Mouse (Mus musculus) MEL (cell line): ENCODE results near the gene Nme4. TPM values are rescaled to one million over a fixed set of nuclear protein-coding genes. Genes with fewer than 3 reads are reported as not detected.

Source experiments
- DNase-seq: peaks from one replicate; pipeline ENCODE4 v3.0.0; 2011; ENCODE audit warnings: low read depth, low spot score
- H3K27ac ChIP-seq: 2 replicates; pipeline ENCODE4 v1.5.1; 2012; ENCODE audit warnings: low read depth, mild to moderate bottlenecking, control low read depth, low read length, moderate library complexity; ENCODE audit not compliant: control insufficient read depth
- H3K27me3 ChIP-seq, 2 experiments: fragments of 150-350 bp in 1 of 2; sonication (generic) in 1 of 2; 2 replicates each; pipeline ENCODE4 v1.6.1; 2012; ENCODE audit warnings: low read length in 2 of 2, mild to moderate bottlenecking in 2 of 2, improper control_type of control experiment in 1 of 2, moderate library complexity in 1 of 2; ENCODE audit not compliant: insufficient read depth in 2 of 2, control insufficient read depth in 1 of 2
- H3K36me3 ChIP-seq, 2 experiments: 2 replicates each; pipeline ENCODE4 v1.6.1; 2012 to 2014; ENCODE audit warnings: low read length in 2 of 2, improper control_type of control experiment in 1 of 2, inconsistent platforms in 1 of 2, mild to moderate bottlenecking in 1 of 2; ENCODE audit not compliant: insufficient read depth in 2 of 2, control insufficient read depth in 1 of 2
- H3K4me1 ChIP-seq, 2 experiments: fragments of 150-350 bp in 1 of 2; sonication (generic) in 1 of 2; 2 replicates each; pipeline ENCODE4 v1.6.1; 2012; ENCODE audit warnings: low read length in 2 of 2, improper control_type of control experiment in 1 of 2, mild to moderate bottlenecking in 1 of 2; ENCODE audit not compliant: insufficient read depth in 2 of 2, control insufficient read depth in 1 of 2
- H3K4me3 ChIP-seq, 2 experiments: fragments of 150-350 bp in 1 of 2; sonication (generic) in 1 of 2; 2 replicates each; pipeline ENCODE4 v1.5.1; 2012; ENCODE audit warnings: low read depth in 2 of 2, low read length in 2 of 2, mild to moderate bottlenecking in 2 of 2, moderate library complexity in 2 of 2, control low read depth in 1 of 2, improper control_type of control experiment in 1 of 2; ENCODE audit not compliant: control insufficient read depth in 1 of 2, insufficient read depth in 1 of 2
- H3K79me2 ChIP-seq: 2 replicates; pipeline ENCODE4 v1.6.1; 2012; ENCODE audit warnings: mild to moderate bottlenecking, low read length, moderate library complexity; ENCODE audit not compliant: control insufficient read depth, poor library complexity, insufficient read depth
- H3K9ac ChIP-seq: 2 replicates; pipeline ENCODE4 v1.6.1; 2012; ENCODE audit warnings: low read depth, mild to moderate bottlenecking, control low read depth, low read length, moderate library complexity; ENCODE audit not compliant: control insufficient read depth, poor library complexity, severe bottlenecking
- H3K9me3 ChIP-seq: fragments of 150-350 bp; sonication (generic); replicated peaks from 2 replicates; pipeline ENCODE4 v1.6.1; 2012; ENCODE audit warnings: mild to moderate bottlenecking, low read length, improper control_type of control experiment, moderate library complexity; ENCODE audit not compliant: insufficient read depth
- BHLHE40 ChIP-seq: IDR thresholded peaks from 2 replicates; pipeline ENCODE4 v1.6.1; 2012; ENCODE audit warnings: low read depth, mild to moderate bottlenecking, inconsistent platforms, low read length, improper control_type of control experiment, borderline replicate concordance
- CHD1 ChIP-seq: IDR thresholded peaks from 2 replicates; pipeline ENCODE4 v1.6.1; 2012; ENCODE audit warnings: low read depth, mild to moderate bottlenecking, inconsistent platforms, low read length, improper control_type of control experiment
- CHD2 ChIP-seq: IDR thresholded peaks from 2 replicates; pipeline ENCODE4 v1.6.1; 2011; ENCODE audit warnings: low read length, improper control_type of control experiment
- EP300 ChIP-seq, 2 experiments: IDR thresholded peaks; 2 replicates each; pipeline ENCODE4 v1.6.1; 2011; ENCODE audit warnings: improper control_type of control experiment in 2 of 2, low read length in 2 of 2, low read depth in 1 of 2, mild to moderate bottlenecking in 1 of 2
- GATA1 ChIP-seq: IDR thresholded peaks from 2 replicates; pipeline ENCODE4 v1.6.1; 2011; ENCODE audit warnings: low read depth, low read length, improper control_type of control experiment
- HCFC1 ChIP-seq: IDR thresholded peaks from 2 replicates; pipeline ENCODE4 v1.6.1; 2012; ENCODE audit warnings: low read depth, mild to moderate bottlenecking, inconsistent platforms, low read length, improper control_type of control experiment, moderate library complexity
- KAT2A ChIP-seq: conservative IDR thresholded peaks from 2 replicates; pipeline ENCODE4 v1.6.1; 2012; ENCODE audit warnings: low read depth, low read length, improper control_type of control experiment, inconsistent platforms
- MAX ChIP-seq: IDR thresholded peaks from 2 replicates; pipeline ENCODE4 v1.6.1; 2011; ENCODE audit warnings: low read length, improper control_type of control experiment
- MAZ ChIP-seq: IDR thresholded peaks from 2 replicates; pipeline ENCODE4 v1.6.1; 2012; ENCODE audit warnings: low read depth, mild to moderate bottlenecking, inconsistent platforms, low read length, improper control_type of control experiment
- MEF2A ChIP-seq: IDR thresholded peaks from 2 replicates; pipeline ENCODE4 v1.6.1; 2014; ENCODE audit warnings: low read depth, mild to moderate bottlenecking, inconsistent platforms, low read length, improper control_type of control experiment; ENCODE audit not compliant: poor library complexity, insufficient replicate concordance, severe bottlenecking; ENCODE audit errors: extremely low read depth
- MXI1 ChIP-seq: IDR thresholded peaks from 2 replicates; pipeline ENCODE4 v1.6.1; 2011; ENCODE audit warnings: mild to moderate bottlenecking, low read depth, low read length, improper control_type of control experiment
- MYC ChIP-seq: IDR thresholded peaks from 2 replicates; pipeline ENCODE4 v1.6.1; 2011; ENCODE audit warnings: low read depth, mild to moderate bottlenecking, low read length, improper control_type of control experiment, moderate library complexity
- NRF1 ChIP-seq: IDR thresholded peaks from 2 replicates; pipeline ENCODE4 v1.6.1; 2014; ENCODE audit warnings: low read depth, mild to moderate bottlenecking, inconsistent platforms, low read length, improper control_type of control experiment, moderate library complexity; ENCODE audit not compliant: poor library complexity, insufficient read depth, severe bottlenecking
- POLR2AphosphoS2 ChIP-seq: IDR thresholded peaks from 2 replicates; pipeline ENCODE4 v1.6.1; 2011; ENCODE audit warnings: low read length, improper control_type of control experiment
- SIN3A ChIP-seq: IDR thresholded peaks from 2 replicates; pipeline ENCODE4 v1.6.1; 2012; ENCODE audit warnings: low read length, improper control_type of control experiment, inconsistent platforms
- SMC3 ChIP-seq: IDR thresholded peaks from 2 replicates; pipeline ENCODE4 v1.6.1; 2011; ENCODE audit warnings: low read depth, low read length, improper control_type of control experiment
- TBP ChIP-seq: IDR thresholded peaks from 2 replicates; pipeline ENCODE4 v1.8.0; 2011; ENCODE audit warnings: low read depth, low read length, improper control_type of control experiment
- USF2 ChIP-seq, 2 experiments: IDR thresholded peaks; 2 replicates each; pipeline ENCODE4 v1.6.1; 2011 to 2012; ENCODE audit warnings: improper control_type of control experiment in 2 of 2, low read length in 2 of 2, borderline replicate concordance in 1 of 2, inconsistent platforms in 1 of 2, low read depth in 1 of 2, mild to moderate bottlenecking in 1 of 2; ENCODE audit not compliant: insufficient read depth in 1 of 2
- ZC3H11A ChIP-seq: IDR thresholded peaks from 2 replicates; pipeline ENCODE4 v1.6.1; 2012; ENCODE audit warnings: low read depth, mild to moderate bottlenecking, inconsistent platforms, low read length, improper control_type of control experiment
- ZKSCAN1 ChIP-seq: IDR thresholded peaks from 2 replicates; pipeline ENCODE4 v1.6.1; 2012; ENCODE audit warnings: low read depth, mild to moderate bottlenecking, inconsistent platforms, low read length, improper control_type of control experiment, moderate library complexity
- ZMIZ1 ChIP-seq: IDR thresholded peaks from 2 replicates; pipeline ENCODE4 v1.6.1; 2012; ENCODE audit warnings: low read depth, mild to moderate bottlenecking, inconsistent platforms, low read length, improper control_type of control experiment, moderate library complexity
- polyA plus RNA-seq, 2 experiments: library from polyadenylated mRNA; stranded (reverse) in 1 of 2; unstranded in 1 of 2; fragments of >175 nt in 1 of 2; fragments of >200 nt in 1 of 2; gene quantifications; 2 replicates each; pipeline versions ENCODE4 v1.2.1 to v1.2.4; 2012; ENCODE audit warnings: low replicate concordance in 2 of 2, low read depth in 1 of 2; ENCODE audit not compliant: insufficient read length in 2 of 2, insufficient read depth in 1 of 2, missing spikeins in 1 of 2
- total RNA-seq: library from RNA; depleted of rRNA; stranded (reverse); fragments of 300-350 nt; gene quantifications from 2 replicates; pipeline ENCODE4 v1.2.3, GENCODE M21; 2012; rRNA removed

Nme4 gene
- total and polyA plus RNA-seq, 3 experiments: 115 to 430 (median 125) TPM

- Histone ChIP-seq H3K27me3 (no peaks in the 10 kb centered on the region), H3K4me3 (no peak overlapping the region), H3K9ac (no peak overlapping the region), H3K4me1 (no peaks in the 10 kb centered on the region), H3K27ac (no peak overlapping the region), H3K79me2 (no peaks in the 10 kb centered on the region), H3K36me3 (no peaks in the 10 kb centered on the region; a peak in 1 of 4 replicates), H3K9me3 (no peaks in the 10 kb centered on the region)
- no peak for TF ChIP-seq POLR2AphosphoS2
- no peak for TF ChIP-seq CHD2
- no peak for TF ChIP-seq SIN3A
- no peak for TF ChIP-seq MEF2A
- no peak for TF ChIP-seq EP300 (IDR thresholded peaks at IDR 0.05; ENCODE audit: low read depth in 1 of 2, low read length in 2 of 2)
- TF ChIP-seq MXI1: no peak
- no peak for TF ChIP-seq GATA1
- TF ChIP-seq ZKSCAN1: no peak
- no peak for TF ChIP-seq MAX
- TF ChIP-seq ZMIZ1: no peak
- no peak for TF ChIP-seq TBP
- TF ChIP-seq SMC3: no peak
- TF ChIP-seq ZC3H11A: no peak
- no peak for DNase-seq
Measured at GRCm38 (mm10) chr17:26043249-26043636, 52.2 kb downstream of the Nme4 start.

GRCm38 (mm10) chr17:26042599-26043248 lies 52.7 kb downstream of the Nme4 start:
- Histone ChIP-seq H3K27ac (no peak overlapping the region), H3K36me3 (no peaks in the 10 kb centered on the region; a peak in 1 of 4 replicates), H3K79me2 (no peaks in the 10 kb centered on the region)
- TF ChIP-seq MYC: no peak
- no peak for TF ChIP-seq BHLHE40
- no peak for TF ChIP-seq NRF1
- no peak for TF ChIP-seq MAZ
- TF ChIP-seq HCFC1: no peak
- TF ChIP-seq SIN3A: no peak
- TF ChIP-seq ZKSCAN1: no peak
- no peak for TF ChIP-seq KAT2A
- no peak for TF ChIP-seq CHD1
- TF ChIP-seq GATA1: no peak
- no peak for TF ChIP-seq USF2 (IDR thresholded peaks at IDR 0.05; ENCODE audit: borderline replicate concordance in 1 of 2, insufficient read depth in 1 of 2, low read depth in 1 of 2, low read length in 2 of 2)
- TF ChIP-seq ZMIZ1: no peak
- no peak for TF ChIP-seq TBP
- TF ChIP-seq, all 39 proteins: peak for 0
- Histone ChIP-seq H3K27me3 (no peaks in the 10 kb centered on the region), H3K4me1 (no peaks in the 10 kb centered on the region), H3K9me3 (no peaks in the 10 kb centered on the region), H3K4me3 (no peak overlapping the region), H3K9ac (no peak overlapping the region)
- no peak for DNase-seq

Other genes starting within 250 kb of the Nme4 start
- gene Wdr90, start 234.1 kb downstream of the Nme4 start, total RNA-seq: 22.5 and 23.7 TPM in 2 replicates
- gene Wdr90, start 234.1 kb downstream of the Nme4 start, polyA plus RNA-seq: 10 to 100 TPM in 1 of 2 experiments, not detected in 1; 44.5 TPM
- gene Mcrip2, start 226.8 kb downstream of the Nme4 start, total RNA-seq: 73.9 and 88.9 TPM in 2 replicates
- gene Mcrip2, start 226.8 kb downstream of the Nme4 start, polyA plus RNA-seq: 100 to 1,000 TPM; 107 to 281 TPM
- 31.7 and 33.6 TPM in 2 replicates for gene Mettl26, start 220.5 kb downstream of the Nme4 start, total RNA-seq
- gene Mettl26, start 220.5 kb downstream of the Nme4 start, polyA plus RNA-seq: 10 to 100 TPM in 1 of 2 experiments, not detected in 1; 50.6 TPM
- 0.13 and 0.19 TPM in 2 replicates for gene Wfikkn1, start 214.7 kb downstream of the Nme4 start, total RNA-seq
- under 1 TPM in 1 of 2 experiments, not detected in 1; 0.53 TPM for gene Wfikkn1, start 214.7 kb downstream of the Nme4 start, polyA plus RNA-seq
- 3.7 and 4.8 TPM in 2 replicates for gene Rab40c, start 175.9 kb downstream of the Nme4 start, total RNA-seq
- gene Rab40c, start 175.9 kb downstream of the Nme4 start, polyA plus RNA-seq: 10 to 100 TPM in 1 of 2 experiments, not detected in 1; 23.2 TPM
- gene Pigq, start 150.7 kb downstream of the Nme4 start, total RNA-seq: 50.7 and 67.8 TPM in 2 replicates
- 100 to 1,000 TPM; 193 to 825 TPM for gene Pigq, start 150.7 kb downstream of the Nme4 start, polyA plus RNA-seq
- 0.16 and 0.23 TPM in 2 replicates for gene Nhlrc4, start 150.6 kb downstream of the Nme4 start, total RNA-seq
- under 1 TPM in 1 of 2 experiments, not detected in 1; 0.19 TPM for gene Nhlrc4, start 150.6 kb downstream of the Nme4 start, polyA plus RNA-seq
- gene A930017K11Rik, start 143.0 kb downstream of the Nme4 start, total RNA-seq: not detected in 2 replicates
- gene A930017K11Rik, start 143.0 kb downstream of the Nme4 start, polyA plus RNA-seq: not detected
- 5.6 and 6.2 TPM in 2 replicates for gene Capn15, start 109.8 kb downstream of the Nme4 start, total RNA-seq
- gene Capn15, start 109.8 kb downstream of the Nme4 start, polyA plus RNA-seq: 10 to 100 TPM in 1 of 2 experiments, not detected in 1; 16.2 TPM
- 3.1 and 3.2 TPM in 2 replicates for gene Rab11fip3, start 26.0 kb downstream of the Nme4 start, total RNA-seq
- 10 to 100 TPM in 1 of 2 experiments, not detected in 1; 18.9 TPM for gene Rab11fip3, start 26.0 kb downstream of the Nme4 start, polyA plus RNA-seq
- 6.5 TPM in 2 replicates for gene Decr2, start 5.3 kb downstream of the Nme4 start, total RNA-seq
- 10 to 100 TPM in 1 of 2 experiments, not detected in 1; 11.3 TPM for gene Decr2, start 5.3 kb downstream of the Nme4 start, polyA plus RNA-seq
- 4.4 and 4.7 TPM in 2 replicates for gene Tmem8, start 17.7 kb upstream of the Nme4 start, total RNA-seq
- 10 to 100 TPM in 1 of 2 experiments, not detected in 1; 16.7 TPM for gene Tmem8, start 17.7 kb upstream of the Nme4 start, polyA plus RNA-seq
- 164 and 165 TPM in 2 replicates for gene Mrpl28, start 27.9 kb upstream of the Nme4 start, total RNA-seq
- 100 to 1,000 TPM; 148 to 174 TPM for gene Mrpl28, start 27.9 kb upstream of the Nme4 start, polyA plus RNA-seq
- gene Axin1, start 43.1 kb upstream of the Nme4 start, total RNA-seq: 32.1 and 33.5 TPM in 2 replicates
- 10 to 100 TPM in 1 of 2 experiments, not detected in 1; 54.2 TPM for gene Axin1, start 43.1 kb upstream of the Nme4 start, polyA plus RNA-seq
- 11.2 and 12.5 TPM in 2 replicates for gene Pdia2, start 103.5 kb upstream of the Nme4 start, total RNA-seq
- 10 to 100 TPM in 1 of 2 experiments, not detected in 1; 13.6 TPM for gene Pdia2, start 103.5 kb upstream of the Nme4 start, polyA plus RNA-seq
- gene Rgs11, start 107.3 kb upstream of the Nme4 start, total RNA-seq: 8.5 and 11.4 TPM in 2 replicates
- gene Rgs11, start 107.3 kb upstream of the Nme4 start, polyA plus RNA-seq: 10 to 100 TPM in 1 of 2 experiments, not detected in 1; 32.6 TPM
- 75.7 and 76.3 TPM in 2 replicates for gene Arhgdig, start 112.2 kb upstream of the Nme4 start, total RNA-seq
- 10 to 100 TPM in 1 of 2 experiments, not detected in 1; 97.0 TPM for gene Arhgdig, start 112.2 kb upstream of the Nme4 start, polyA plus RNA-seq
- gene Fam234a, start 148.6 kb upstream of the Nme4 start, total RNA-seq: not detected in 2 replicates
- under 1 TPM in 1 of 2 experiments, not detected in 1; 0.10 TPM for gene Fam234a, start 148.6 kb upstream of the Nme4 start, polyA plus RNA-seq
- 54.3 and 58.4 TPM in 2 replicates for gene Luc7l, start 157.3 kb upstream of the Nme4 start, total RNA-seq
- 10 to 100 TPM in 1 of 2 experiments, not detected in 1; 59.2 TPM for gene Luc7l, start 157.3 kb upstream of the Nme4 start, polyA plus RNA-seq